Mouse (Mus musculus): Measurements from ENCODE around the gene Fam171a1. TPM values are rescaled to one million over a fixed set of nuclear protein-coding genes. Genes with fewer than 3 reads are reported as not detected.
A peak's percentile ranks its signal among the peaks of the same experiment; 100 is the strongest.

Gene Fam171a1
- polyA plus RNA-seq, 1 experiment from 2014 or later: 32.3 TPM

- no peak for ATAC-seq
- Histone ChIP-seq H3K27me3 (replicated peaks; ENCODE audit: control insufficient read depth, insufficient read depth, low read length) (no peaks in the 10 kb centered on the region), H3K4me3 (replicated peaks; ENCODE audit: low read length) (no peak overlapping the region), H3K27ac (ENCODE audit: low read length) (no peak overlapping the region), H3K9me3 (ENCODE audit: control insufficient read depth, low read length) (no peaks in the 10 kb centered on the region), H3K9ac (replicated peaks; ENCODE audit: low read depth, low read length) (no peak overlapping the region), H3K36me3 (ENCODE audit: control insufficient read depth, insufficient read depth) (no peaks in the 10 kb centered on the region), H3K4me1 (replicated peaks; ENCODE audit: control insufficient read depth, insufficient read depth, low read length) (no peaks in the 10 kb centered on the region), H3K4me2 (ENCODE audit: low read length) (no peak overlapping the region)
- 79% methylated on average over 1 of the region's 1 CpGs for WGBS
Observed at GRCm38 (mm10) chr2:3161578-3161977, 47.6 kb downstream of the Fam171a1 start.

- H3K4me2 ChIP-seq (ENCODE audit: low read length): no peak overlapping the region
- no peak overlapping the region for H3K4me3 ChIP-seq (replicated peaks; ENCODE audit: low read length)
- WGBS: 94% methylated on average over 9 of the region's 9 CpGs
- H3K4me1 ChIP-seq (replicated peaks; ENCODE audit: control insufficient read depth, insufficient read depth, low read length): peaks cover 4% of the 10 kb centered on the region
- no peak overlapping the region for H3K9ac ChIP-seq (replicated peaks; ENCODE audit: low read depth, low read length)
- H3K27ac ChIP-seq (ENCODE audit: low read length): no peak overlapping the region
- no peak for ATAC-seq
- no peaks in the 10 kb centered on the region for H3K9me3 ChIP-seq (ENCODE audit: control insufficient read depth, low read length)
- no peaks in the 10 kb centered on the region for H3K27me3 ChIP-seq (replicated peaks; ENCODE audit: control insufficient read depth, insufficient read depth, low read length)
- no peaks in the 10 kb centered on the region for H3K36me3 ChIP-seq (ENCODE audit: control insufficient read depth, insufficient read depth)
Observed at GRCm38 (mm10) chr2:3163501-3164076, 49.6 kb downstream of the Fam171a1 start.

GRCm38 (mm10) chr2:3165037-3165600 lies 51.1 kb downstream of the Fam171a1 start:
- H3K4me1 ChIP-seq (replicated peaks; ENCODE audit: control insufficient read depth, insufficient read depth, low read length): peaks cover 18% of the 10 kb centered on the region
- H3K4me2 ChIP-seq (ENCODE audit: low read length): no peak overlapping the region
- no peaks in the 10 kb centered on the region for H3K27me3 ChIP-seq (replicated peaks; ENCODE audit: control insufficient read depth, insufficient read depth, low read length)
- no peaks in the 10 kb centered on the region for H3K36me3 ChIP-seq (ENCODE audit: control insufficient read depth, insufficient read depth)
- no peak overlapping the region for H3K27ac ChIP-seq (ENCODE audit: low read length)
- ATAC-seq: no peak
- H3K9ac ChIP-seq (replicated peaks; ENCODE audit: low read depth, low read length): no peak overlapping the region
- H3K9me3 ChIP-seq (ENCODE audit: control insufficient read depth, low read length): no peaks in the 10 kb centered on the region
- no peak overlapping the region for H3K4me3 ChIP-seq (replicated peaks; ENCODE audit: low read length)
- 88% methylated on average over 8 of the region's 8 CpGs for WGBS

- Histone ChIP-seq H3K4me2 (ENCODE audit: low read length) (no peak overlapping the region), H3K9ac (replicated peaks; ENCODE audit: low read depth, low read length) (no peak overlapping the region), H3K36me3 (ENCODE audit: control insufficient read depth, insufficient read depth) (no peaks in the 10 kb centered on the region), H3K27me3 (replicated peaks; ENCODE audit: control insufficient read depth, insufficient read depth, low read length) (no peaks in the 10 kb centered on the region), H3K9me3 (ENCODE audit: control insufficient read depth, low read length) (no peaks in the 10 kb centered on the region), H3K4me1 (replicated peaks; ENCODE audit: control insufficient read depth, insufficient read depth, low read length) (peaks cover 18% of the 10 kb centered on the region), H3K4me3 (replicated peaks; ENCODE audit: low read length) (no peak overlapping the region), H3K27ac (ENCODE audit: low read length) (no peak overlapping the region)
- no peak for ATAC-seq
- WGBS: 83% methylated on average over 7 of the region's 7 CpGs
Observed at GRCm38 (mm10) chr2:3165890-3166605, 52.0 kb downstream of the Fam171a1 start.

GRCm38 (mm10) chr2:3168719-3169402 lies 54.8 kb downstream of the Fam171a1 start:
- Histone ChIP-seq H3K27ac (ENCODE audit: low read length) (peak overlapping the region; percentile 77), H3K9me3 (ENCODE audit: control insufficient read depth, low read length) (no peaks in the 10 kb centered on the region), H3K4me3 (replicated peaks; ENCODE audit: low read length) (no peak overlapping the region), H3K4me1 (replicated peaks; ENCODE audit: control insufficient read depth, insufficient read depth, low read length) (peaks cover 23% of the 10 kb centered on the region), H3K36me3 (ENCODE audit: control insufficient read depth, insufficient read depth) (no peaks in the 10 kb centered on the region), H3K4me2 (ENCODE audit: low read length) (peak overlapping the region; percentile 39), H3K9ac (replicated peaks; ENCODE audit: low read depth, low read length) (no peak overlapping the region), H3K27me3 (replicated peaks; ENCODE audit: control insufficient read depth, insufficient read depth, low read length) (no peaks in the 10 kb centered on the region)
- WGBS: 46% methylated on average over 14 of the region's 14 CpGs
- peak; percentile 83 for ATAC-seq

GRCm38 (mm10) chr2:3169403-3169747 lies 55.4 kb downstream of the Fam171a1 start:
- Histone ChIP-seq H3K4me3 (replicated peaks; ENCODE audit: low read length) (no peak overlapping the region), H3K4me1 (replicated peaks; ENCODE audit: control insufficient read depth, insufficient read depth, low read length) (peaks cover 23% of the 10 kb centered on the region), H3K4me2 (ENCODE audit: low read length) (peak overlapping the region; percentile 39), H3K36me3 (ENCODE audit: control insufficient read depth, insufficient read depth) (no peaks in the 10 kb centered on the region), H3K27me3 (replicated peaks; ENCODE audit: control insufficient read depth, insufficient read depth, low read length) (no peaks in the 10 kb centered on the region), H3K27ac (ENCODE audit: low read length) (peak overlapping the region; percentile 77), H3K9me3 (ENCODE audit: control insufficient read depth, low read length) (no peaks in the 10 kb centered on the region), H3K9ac (replicated peaks; ENCODE audit: low read depth, low read length) (no peak overlapping the region)
- 61% methylated on average over 3 of the region's 3 CpGs for WGBS
- peak; percentile 39; the same call in 1 of the 2 replicates for ATAC-seq

- no peak for ATAC-seq
- Histone ChIP-seq H3K27ac (ENCODE audit: low read length) (no peak overlapping the region), H3K4me3 (replicated peaks; ENCODE audit: low read length) (no peak overlapping the region), H3K27me3 (replicated peaks; ENCODE audit: control insufficient read depth, insufficient read depth, low read length) (no peaks in the 10 kb centered on the region), H3K4me1 (replicated peaks; ENCODE audit: control insufficient read depth, insufficient read depth, low read length) (peaks cover 23% of the 10 kb centered on the region), H3K9me3 (ENCODE audit: control insufficient read depth, low read length) (no peaks in the 10 kb centered on the region), H3K9ac (replicated peaks; ENCODE audit: low read depth, low read length) (no peak overlapping the region), H3K36me3 (ENCODE audit: control insufficient read depth, insufficient read depth) (no peaks in the 10 kb centered on the region), H3K4me2 (ENCODE audit: low read length) (no peak overlapping the region)
- WGBS: 71% methylated on average over 3 of the region's 3 CpGs
Observed at GRCm38 (mm10) chr2:3171774-3172173, 57.8 kb downstream of the Fam171a1 start.

GRCm38 (mm10) chr2:3172656-3173055 lies 58.6 kb downstream of the Fam171a1 start:
- Histone ChIP-seq H3K4me1 (replicated peaks; ENCODE audit: control insufficient read depth, insufficient read depth, low read length) (peaks cover 23% of the 10 kb centered on the region), H3K9ac (replicated peaks; ENCODE audit: low read depth, low read length) (no peak overlapping the region), H3K27ac (ENCODE audit: low read length) (no peak overlapping the region), H3K36me3 (ENCODE audit: control insufficient read depth, insufficient read depth) (no peaks in the 10 kb centered on the region), H3K9me3 (ENCODE audit: control insufficient read depth, low read length) (no peaks in the 10 kb centered on the region), H3K4me3 (replicated peaks; ENCODE audit: low read length) (no peak overlapping the region), H3K27me3 (replicated peaks; ENCODE audit: control insufficient read depth, insufficient read depth, low read length) (no peaks in the 10 kb centered on the region), H3K4me2 (ENCODE audit: low read length) (no peak overlapping the region)
- no peak for ATAC-seq
- 61% methylated on average over 3 of the region's 3 CpGs for WGBS

- Histone ChIP-seq H3K9ac (replicated peaks; ENCODE audit: low read depth, low read length) (no peak overlapping the region), H3K27me3 (replicated peaks; ENCODE audit: control insufficient read depth, insufficient read depth, low read length) (no peaks in the 10 kb centered on the region), H3K4me2 (ENCODE audit: low read length) (no peak overlapping the region), H3K9me3 (ENCODE audit: control insufficient read depth, low read length) (no peaks in the 10 kb centered on the region), H3K4me1 (replicated peaks; ENCODE audit: control insufficient read depth, insufficient read depth, low read length) (peaks cover 6% of the 10 kb centered on the region; the same call in 1 of the 2 replicates), H3K36me3 (ENCODE audit: control insufficient read depth, insufficient read depth) (no peaks in the 10 kb centered on the region), H3K27ac (ENCODE audit: low read length) (no peak overlapping the region), H3K4me3 (replicated peaks; ENCODE audit: low read length) (no peak overlapping the region)
- 93% methylated on average over 5 of the region's 5 CpGs for WGBS
- no peak for ATAC-seq
Observed at GRCm38 (mm10) chr2:3174890-3175289, 60.9 kb downstream of the Fam171a1 start.
